Mouse (Mus musculus): ENCODE measurements around the gene Cyp1b1.
A peak's percentile ranks its signal among the peaks of the same experiment; 100 is the strongest.

Gene Cyp1b1

GRCm38 (mm10) chr17:79713643-79714367, 1.1 kb downstream of the Cyp1b1 start:
- DNase-seq: peak; percentile 51 to 52

DNA sequence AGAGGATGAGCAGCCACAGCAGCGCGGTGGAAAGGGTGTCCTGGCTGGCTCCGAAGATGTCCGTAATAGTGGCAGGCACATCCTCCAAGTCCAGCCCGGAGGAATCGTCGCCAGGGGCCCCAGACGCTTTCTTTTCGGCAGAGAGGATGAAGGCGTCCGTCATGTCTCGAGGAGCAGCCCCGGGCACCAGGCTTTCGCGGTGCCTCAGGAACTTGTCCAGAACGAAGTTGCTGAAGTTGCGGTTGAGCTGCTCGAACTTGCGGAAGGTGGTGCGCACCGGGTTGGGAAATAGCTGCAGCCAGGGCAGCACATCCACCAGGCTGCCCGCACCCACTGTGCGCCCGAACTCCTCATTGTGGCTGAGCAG, 1.6 kb downstream of the Cyp1b1 start:
- DNase-seq: no peak

- DNase-seq: no peak
These were observed 2.3 kb downstream of the Cyp1b1 start for GRCm38 (mm10) chr17:79712536-79712935.

DNA sequence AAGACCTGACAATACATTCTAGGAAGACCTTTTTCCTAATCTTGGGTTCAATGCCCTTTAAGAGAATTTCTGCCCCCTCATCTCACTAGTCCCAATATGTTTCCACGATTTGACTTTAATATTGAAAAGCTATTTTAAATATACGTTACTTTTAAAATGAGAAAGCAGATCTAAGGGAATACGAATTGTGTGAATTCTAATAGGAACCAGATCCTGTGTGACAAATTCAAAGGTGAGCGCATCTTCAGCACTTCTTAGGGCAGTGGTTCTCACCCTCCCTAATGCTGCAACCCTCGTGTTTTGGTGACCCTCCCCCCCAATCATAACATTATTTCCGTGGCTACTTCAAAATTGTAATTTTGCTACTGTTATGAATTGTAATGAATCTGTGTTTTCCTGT, 2.9 kb downstream of the Cyp1b1 start:
- no peak for DNase-seq

DNA sequence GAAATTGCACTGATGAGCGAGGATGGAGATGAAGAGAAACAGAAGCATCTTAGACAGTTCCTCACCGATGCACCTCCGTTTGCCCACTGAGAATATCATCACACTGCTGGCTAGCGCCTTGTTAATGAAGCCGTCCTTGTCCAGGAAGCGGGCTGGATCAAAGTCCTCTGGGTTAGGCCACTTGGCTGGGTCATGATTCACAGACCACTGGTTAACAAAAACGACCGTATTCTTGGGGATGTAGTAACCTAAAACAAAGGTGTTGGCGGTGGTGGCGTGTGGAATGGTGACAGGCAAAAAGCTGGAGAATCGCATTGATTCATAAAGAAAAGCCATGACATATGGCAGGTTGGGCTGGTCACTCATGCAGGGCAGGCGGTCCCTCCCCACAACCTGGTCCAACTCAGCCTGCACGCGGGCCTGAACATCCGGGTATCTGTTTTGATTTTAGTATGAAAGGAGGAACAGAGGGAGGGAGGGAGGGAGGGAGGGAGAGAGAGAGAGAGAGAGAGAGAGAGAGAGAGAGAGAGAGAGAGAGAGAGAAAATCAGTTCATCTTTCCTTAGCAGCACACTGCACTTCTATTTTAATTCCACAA, 4.5 kb downstream of the Cyp1b1 start:
- no peak for DNase-seq

- DNase-seq: no peak
These were observed 5.1 kb downstream of the Cyp1b1 start for GRCm38 (mm10) chr17:79709718-79710117.

GRCm38 (mm10) chr17:79708168-79708567, 6.7 kb downstream of the Cyp1b1 start:
- DNase-seq: no peak

GRCm38 (mm10) chr17:79705671-79706455, 9.0 kb downstream of the Cyp1b1 start:
- no peak for DNase-seq

- no peak for DNase-seq
These were observed 14.0 kb downstream of the Cyp1b1 start for GRCm38 (mm10) chr17:79700871-79701270.

DNA sequence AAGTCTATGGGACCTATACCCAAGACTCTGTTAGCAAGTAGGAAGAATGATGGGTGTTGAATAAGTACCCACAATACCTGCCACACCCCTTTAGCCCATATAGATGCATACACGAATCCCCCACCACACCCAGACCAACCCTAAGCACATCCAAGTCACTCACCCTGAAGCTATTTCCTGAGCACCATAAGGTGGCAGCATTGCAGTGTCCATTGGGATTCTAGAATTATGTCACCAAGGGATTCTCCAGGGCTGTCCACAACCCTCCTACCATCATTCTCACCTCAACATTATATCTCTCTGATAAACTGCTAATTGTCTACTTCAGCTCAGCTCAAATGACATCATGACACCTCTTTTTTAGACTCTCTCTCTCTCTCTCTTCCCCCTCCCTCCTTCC, 15.7 kb downstream of the Cyp1b1 start:
- peak in 1 of 2 experiments; percentile 24 for DNase-seq

- DNase-seq: no peak
These were observed 19.3 kb downstream of the Cyp1b1 start for GRCm38 (mm10) chr17:79695541-79695940.

GRCm38 (mm10) chr17:79695106-79695505, 19.8 kb downstream of the Cyp1b1 start:
- DNase-seq: peak in 1 of 2 experiments; percentile 45

GRCm38 (mm10) chr17:79670837-79671236, 44.0 kb downstream of the Cyp1b1 start:
- DNase-seq: no peak

GRCm38 (mm10) chr17:79664106-79664417, 50.8 kb downstream of the Cyp1b1 start:
- no peak for DNase-seq

- no peak for DNase-seq
These were observed 51.3 kb downstream of the Cyp1b1 start for GRCm38 (mm10) chr17:79663393-79664105.

DNA sequence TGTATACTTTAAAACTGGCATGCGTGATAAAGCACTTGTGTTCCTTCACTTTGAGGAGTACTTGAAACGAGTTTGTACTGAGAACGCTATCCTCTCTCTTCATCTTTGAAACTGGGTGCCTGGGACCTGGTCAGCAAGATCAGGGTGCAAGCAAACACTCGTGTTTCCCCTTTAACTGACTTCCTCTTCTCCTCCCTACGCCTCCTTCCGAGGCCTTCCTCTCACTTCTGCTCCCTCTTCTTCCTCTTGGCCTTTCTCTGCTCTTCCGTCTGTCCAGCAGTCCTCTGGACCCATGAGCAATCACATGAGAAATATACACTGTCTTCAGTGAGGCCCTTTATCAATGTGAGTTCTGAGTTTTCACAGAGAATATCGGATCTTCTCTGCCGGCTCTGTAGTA, 53.0 kb downstream of the Cyp1b1 start:
- no peak for DNase-seq

DNA sequence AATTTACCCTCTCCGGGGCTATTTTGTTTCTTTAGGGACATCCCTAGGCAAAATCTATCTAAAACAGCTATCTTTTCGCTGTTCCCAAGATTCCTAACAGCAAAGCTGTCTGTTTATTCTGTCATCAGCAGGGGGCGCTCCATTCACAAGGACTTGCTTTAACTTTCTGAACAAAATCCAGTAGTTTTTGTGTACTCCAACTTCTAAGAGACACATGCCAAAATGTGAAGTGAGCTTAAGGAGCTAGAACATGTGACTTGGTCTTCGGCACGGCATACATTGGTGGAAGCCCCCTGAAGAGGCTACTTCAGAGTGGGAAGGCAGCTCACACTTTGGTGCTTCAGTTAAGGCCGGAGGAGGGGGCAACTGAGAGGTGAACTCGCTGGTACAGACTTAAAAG, 53.5 kb downstream of the Cyp1b1 start:
- DNase-seq: peak; percentile 50 to 77

GRCm38 (mm10) chr17:79658863-79659262, 56.0 kb downstream of the Cyp1b1 start:
- DNase-seq: no peak

- DNase-seq: no peak
These were observed 56.4 kb downstream of the Cyp1b1 start for GRCm38 (mm10) chr17:79658452-79658851.

GRCm38 (mm10) chr17:79657785-79658184, 57.1 kb downstream of the Cyp1b1 start:
- no peak for DNase-seq

- no peak for DNase-seq
These were observed 60.7 kb downstream of the Cyp1b1 start for GRCm38 (mm10) chr17:79654187-79654586.

DNA sequence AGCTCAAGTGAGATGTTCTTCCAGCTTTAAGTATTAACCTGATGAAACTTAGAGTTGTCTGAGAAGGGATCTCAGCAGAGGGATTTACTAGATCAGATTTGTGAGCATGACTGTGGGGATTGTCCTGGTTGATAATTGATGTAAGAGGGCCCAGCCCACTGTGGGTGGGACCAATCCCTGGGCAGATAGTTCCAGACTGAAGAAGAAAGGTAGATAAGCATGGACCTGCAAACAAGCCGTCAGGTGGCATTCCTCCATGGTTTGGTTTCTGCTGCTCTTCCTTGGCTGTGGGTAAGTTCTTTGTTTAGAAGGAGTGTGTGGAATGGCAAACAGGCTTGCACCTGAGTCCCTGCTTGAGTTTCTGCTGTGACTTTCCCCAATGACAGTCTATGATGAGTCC, 61.7 kb downstream of the Cyp1b1 start:
- DNase-seq: no peak
